Mouse (Mus musculus) neutrophil, adult 5-6 weeks (primary cell): ENCODE measurements around the gene Rdh5. TPM values are rescaled to one million over a fixed set of nuclear protein-coding genes. Genes with fewer than 3 reads are reported as not detected.

Source experiments
- ATAC-seq: fragments of 151-379, 151-347 bp; 2 replicates; pipeline ENCODE4 v1.8.0; 2017; ENCODE audit warnings: mild to moderate bottlenecking, moderate TSS enrichment; ENCODE audit not compliant: insufficient number of reproducible peaks, poor library complexity, low FRiP score, severe bottlenecking; ENCODE audit errors: extremely low read depth
- total RNA-seq: library from RNA; stranded (forward); fragments of 200-1000 nt; gene quantifications from 2 replicates; pipeline ENCODE4 v1.2.3, GENCODE M21; 2017

The Rdh5 gene
- total RNA-seq, 1 experiment from 2014 or later = 7.4 TPM

- peak; percentile 27; the same call in 1 of the 2 replicates for ATAC-seq
Measured at GRCm38 (mm10) chr10:128888941-128889827, 33.5 kb downstream of the Rdh5 start.

- no peak for ATAC-seq
Measured at GRCm38 (mm10) chr10:128882067-128882466, 40.6 kb downstream of the Rdh5 start.

GRCm38 (mm10) chr10:128878811-128879210, 43.9 kb downstream of the Rdh5 start:
- no peak for ATAC-seq

- ATAC-seq = no peak
Measured at GRCm38 (mm10) chr10:128878291-128878690, 44.4 kb downstream of the Rdh5 start.

- ATAC-seq = no peak
Measured at GRCm38 (mm10) chr10:128870341-128870740, 52.3 kb downstream of the Rdh5 start.

GRCm38 (mm10) chr10:128866518-128866917, 56.2 kb downstream of the Rdh5 start:
- ATAC-seq = no peak

- no peak for ATAC-seq
Measured at GRCm38 (mm10) chr10:128866042-128866441, 56.6 kb downstream of the Rdh5 start.

Other genes with a start within 250 kb of the Rdh5 start
- gene Suox, start 248.8 kb downstream of the Rdh5 start, total RNA-seq = 4.3 and 6.2 TPM in 2 replicates
- gene Rab5b, start 226.6 kb downstream of the Rdh5 start, total RNA-seq = 129 and 132 TPM in 2 replicates
- gene Pmel, start 218.7 kb downstream of the Rdh5 start, total RNA-seq = not detected in 2 replicates
- 38.6 and 40.6 TPM in 2 replicates for gene Cdk2, start 217.9 kb downstream of the Rdh5 start, total RNA-seq
- 264 and 290 TPM in 2 replicates for gene Dgka, start 178.0 kb downstream of the Rdh5 start, total RNA-seq
- 56.3 and 57.8 TPM in 2 replicates for gene Pym1, start 175.0 kb downstream of the Rdh5 start, total RNA-seq
- gene Mmp19, start 132.0 kb downstream of the Rdh5 start, total RNA-seq = 4.2 and 4.4 TPM in 2 replicates
- gene Dnajc14, start 118.8 kb downstream of the Rdh5 start, total RNA-seq = 77.7 and 87.9 TPM in 2 replicates
- gene Tmem198b, start 118.5 kb downstream of the Rdh5 start, total RNA-seq = 7.9 and 8.0 TPM in 2 replicates
- gene Sarnp, start 105.6 kb downstream of the Rdh5 start, total RNA-seq = 77.9 and 106 TPM in 2 replicates
- gene Ormdl2, start 101.2 kb downstream of the Rdh5 start, total RNA-seq = 20.0 TPM in 2 replicates
- 19.9 and 22.1 TPM in 2 replicates for gene Gdf11, start 31.2 kb downstream of the Rdh5 start, total RNA-seq
- 22.8 and 30.5 TPM in 2 replicates for gene Cd63, start 21.9 kb downstream of the Rdh5 start, total RNA-seq
- gene Bloc1s1, start 1.1 kb upstream of the Rdh5 start, total RNA-seq = 58.3 and 85.6 TPM in 2 replicates
- gene Itga7, start 10.9 kb upstream of the Rdh5 start, total RNA-seq = 0.25 and 0.35 TPM in 2 replicates
- not detected in 2 replicates for gene Mettl7b, start 38.1 kb upstream of the Rdh5 start, total RNA-seq
- gene Olfr9, start 66.5 kb upstream of the Rdh5 start, total RNA-seq = 0.12 TPM in 1 of 2 replicates, not detected in the other
- gene Olfr763, start 87.9 kb upstream of the Rdh5 start, total RNA-seq = not detected in 2 replicates
- gene Olfr764-ps1, start 117.0 kb upstream of the Rdh5 start, total RNA-seq = not detected in 2 replicates
- gene Olfr765, start 127.1 kb upstream of the Rdh5 start, total RNA-seq = not detected in 2 replicates
- not detected in 2 replicates for gene Olfr766-ps1, start 146.1 kb upstream of the Rdh5 start, total RNA-seq
- gene Olfr767, start 160.0 kb upstream of the Rdh5 start, total RNA-seq = 0.12 TPM in 1 of 2 replicates, not detected in the other
- not detected in 2 replicates for gene Olfr768, start 176.5 kb upstream of the Rdh5 start, total RNA-seq
- gene Olfr769, start 195.0 kb upstream of the Rdh5 start, total RNA-seq = not detected in 2 replicates
- not detected in 2 replicates for gene Olfr770, start 216.1 kb upstream of the Rdh5 start, total RNA-seq
- gene Olfr771, start 241.9 kb upstream of the Rdh5 start, total RNA-seq = not detected in 2 replicates